Mouse (Mus musculus) liver, embryonic 15.5 days (tissue): ENCODE data around the gene Nsun2. TPM values are rescaled to one million over a fixed set of nuclear protein-coding genes. Genes with fewer than 3 reads are reported as not detected.

Experiments
- ATAC-seq: fragments of 200-750 bp; cut with Nextera tagmentation; 2 replicates; pipeline ENCODE4 v1.8.0; 2017; ENCODE audit warnings: moderate number of reproducible peaks, mild to moderate bottlenecking, moderate library complexity; ENCODE audit not compliant: insufficient read depth
- H3K27ac ChIP-seq: fragments of 300-500 bp; sonication (generic); replicated peaks from 2 replicates; pipeline ENCODE4 v1.5.1; 2015; ENCODE audit warnings: mild to moderate bottlenecking, inconsistent platforms
- H3K27me3 ChIP-seq: fragments of 300-500 bp; sonication (generic); 2 replicates; pipeline ENCODE4 v1.6.1; 2015; ENCODE audit warnings: mild to moderate bottlenecking, inconsistent platforms
- H3K36me3 ChIP-seq: fragments of 300-500 bp; sonication (generic); replicated peaks from 2 replicates; pipeline ENCODE4 v1.6.1; 2015; ENCODE audit warnings: moderate library complexity, mild to moderate bottlenecking, inconsistent platforms
- H3K4me1 ChIP-seq: fragments of 300-500 bp; sonication (generic); replicated peaks from 2 replicates; pipeline ENCODE4 v1.6.1; 2015; ENCODE audit warnings: inconsistent platforms
- H3K4me2 ChIP-seq: fragments of 300-500 bp; sonication (generic); 2 replicates; pipeline ENCODE4 v1.6.1; 2015; ENCODE audit warnings: moderate library complexity, mild to moderate bottlenecking, inconsistent platforms
- H3K4me3 ChIP-seq: fragments of 300-500 bp; sonication (generic); replicated peaks from 2 replicates; pipeline ENCODE4 v1.5.1; 2015; ENCODE audit warnings: mild to moderate bottlenecking, inconsistent platforms
- H3K9ac ChIP-seq: fragments of 300-500 bp; sonication (generic); 2 replicates; pipeline ENCODE4 v1.6.1; 2015; ENCODE audit warnings: moderate library complexity, mild to moderate bottlenecking, inconsistent platforms
- H3K9me3 ChIP-seq: fragments of 300-500 bp; sonication (generic); replicated peaks from 2 replicates; pipeline ENCODE4 v1.6.1; 2016; ENCODE audit warnings: inconsistent platforms
- WGBS: fragments of 180-500 bp; shearing (Covaris S2); methylation state at CpG from one replicate; pipeline ENCODE4 v1.1.7; 2015; ENCODE audit warnings: mixed read lengths; ENCODE audit not compliant: insufficient replicate concordance; 5-methylcytosine and 5-hydroxymethylcytosine counted together
- polyA plus RNA-seq: library from polyadenylated mRNA; unstranded; fragments of >200 nt; fragmentation: Nextera tagmentation; extraction: Ambion mirVana; gene quantifications from 2 replicates; pipeline ENCODE4 v1.2.1, GENCODE M21; 2015

Gene Nsun2
- polyA plus RNA-seq, 1 experiment from 2014 or later, result 84.3 TPM

GRCm38 (mm10) chr13:69636816-69637215 lies 103.3 kb downstream of the Nsun2 start:
- H3K27me3 ChIP-seq, result no peaks in the 10 kb centered on the region
- no peak overlapping the region for H3K9ac ChIP-seq
- WGBS, result 67% methylated on average over 6 of the region's 6 CpGs
- ATAC-seq, result no peak
- peaks cover 75% of the 10 kb centered on the region for H3K36me3 ChIP-seq
- no peak overlapping the region for H3K4me3 ChIP-seq
- no peak overlapping the region for H3K4me2 ChIP-seq
- no peak overlapping the region for H3K27ac ChIP-seq
- H3K9me3 ChIP-seq, result no peaks in the 10 kb centered on the region
- peaks cover 6% of the 10 kb centered on the region; the same call in 1 of the 2 replicates for H3K4me1 ChIP-seq

- no peak for ATAC-seq
- H3K27me3 ChIP-seq, result no peaks in the 10 kb centered on the region
- WGBS, result 75% methylated on average over 9 of the region's 9 CpGs
- H3K4me1 ChIP-seq, result peaks cover 6% of the 10 kb centered on the region; the same call in 1 of the 2 replicates
- peaks cover 67% of the 10 kb centered on the region for H3K36me3 ChIP-seq
- H3K4me3 ChIP-seq, result no peak overlapping the region
- H3K9ac ChIP-seq, result no peak overlapping the region
- H3K27ac ChIP-seq, result no peak overlapping the region
- no peak overlapping the region for H3K4me2 ChIP-seq
- no peaks in the 10 kb centered on the region for H3K9me3 ChIP-seq
Measured at GRCm38 (mm10) chr13:69637657-69638056, 104.1 kb downstream of the Nsun2 start.

GRCm38 (mm10) chr13:69638108-69638626 lies 104.6 kb downstream of the Nsun2 start:
- peaks cover 62% of the 10 kb centered on the region for H3K36me3 ChIP-seq
- H3K4me3 ChIP-seq, result no peak overlapping the region
- ATAC-seq, result peak; percentile 41; the same call in 1 of the 2 replicates
- no peak overlapping the region for H3K27ac ChIP-seq
- no peaks in the 10 kb centered on the region for H3K27me3 ChIP-seq
- H3K4me1 ChIP-seq, result peaks cover 6% of the 10 kb centered on the region; the same call in 1 of the 2 replicates
- H3K9ac ChIP-seq, result no peak overlapping the region
- no peak overlapping the region for H3K4me2 ChIP-seq
- 63% methylated on average over 6 of the region's 6 CpGs for WGBS
- no peaks in the 10 kb centered on the region for H3K9me3 ChIP-seq

- Histone ChIP-seq H3K9ac (no peak overlapping the region), H3K4me3 (no peak overlapping the region), H3K4me2 (no peak overlapping the region), H3K27ac (no peak overlapping the region), H3K9me3 (no peaks in the 10 kb centered on the region), H3K4me1 (peaks cover 8% of the 10 kb centered on the region; the same call in 1 of the 2 replicates), H3K27me3 (no peaks in the 10 kb centered on the region), H3K36me3 (peaks cover 51% of the 10 kb centered on the region)
- ATAC-seq, result no peak
- 71% methylated on average over 5 of the region's 5 CpGs for WGBS
Measured at GRCm38 (mm10) chr13:69639251-69639650, 105.7 kb downstream of the Nsun2 start.

GRCm38 (mm10) chr13:69640126-69640525 lies 106.6 kb downstream of the Nsun2 start:
- H3K4me3 ChIP-seq, result no peak overlapping the region
- H3K36me3 ChIP-seq, result peaks cover 42% of the 10 kb centered on the region
- peaks cover 9% of the 10 kb centered on the region; the same call in 1 of the 2 replicates for H3K4me1 ChIP-seq
- H3K27ac ChIP-seq, result no peak overlapping the region
- H3K9ac ChIP-seq, result no peak overlapping the region
- no peak overlapping the region for H3K4me2 ChIP-seq
- no peaks in the 10 kb centered on the region for H3K9me3 ChIP-seq
- ATAC-seq, result no peak
- 74% methylated on average over 4 of the region's 4 CpGs for WGBS
- no peaks in the 10 kb centered on the region for H3K27me3 ChIP-seq

GRCm38 (mm10) chr13:69640541-69640940 lies 107.0 kb downstream of the Nsun2 start:
- no peaks in the 10 kb centered on the region for H3K9me3 ChIP-seq
- no peaks in the 10 kb centered on the region for H3K27me3 ChIP-seq
- peaks cover 9% of the 10 kb centered on the region; the same call in 1 of the 2 replicates for H3K4me1 ChIP-seq
- no peak overlapping the region for H3K4me3 ChIP-seq
- no peak overlapping the region for H3K9ac ChIP-seq
- H3K4me2 ChIP-seq, result no peak overlapping the region
- ATAC-seq, result no peak
- WGBS, result 73% methylated on average over 4 of the region's 4 CpGs
- H3K36me3 ChIP-seq, result peaks cover 38% of the 10 kb centered on the region
- no peak overlapping the region for H3K27ac ChIP-seq

GRCm38 (mm10) chr13:69641017-69641416 lies 107.5 kb downstream of the Nsun2 start:
- H3K4me1 ChIP-seq, result peaks cover 9% of the 10 kb centered on the region; the same call in 1 of the 2 replicates
- H3K9me3 ChIP-seq, result no peaks in the 10 kb centered on the region
- H3K4me3 ChIP-seq, result no peak overlapping the region
- H3K4me2 ChIP-seq, result no peak overlapping the region
- H3K27me3 ChIP-seq, result no peaks in the 10 kb centered on the region
- H3K36me3 ChIP-seq, result peaks cover 34% of the 10 kb centered on the region; the same call in 1 of the 2 replicates
- 57% methylated on average over 3 of the region's 3 CpGs for WGBS
- no peak overlapping the region for H3K9ac ChIP-seq
- no peak for ATAC-seq
- no peak overlapping the region for H3K27ac ChIP-seq

GRCm38 (mm10) chr13:69642656-69643216 lies 109.2 kb downstream of the Nsun2 start:
- Histone ChIP-seq H3K27ac (no peak overlapping the region), H3K27me3 (no peaks in the 10 kb centered on the region), H3K4me3 (no peak overlapping the region), H3K4me1 (peaks cover 6% of the 10 kb centered on the region; the same call in 1 of the 2 replicates), H3K4me2 (no peak overlapping the region), H3K36me3 (peaks cover 24% of the 10 kb centered on the region; the same call in 1 of the 2 replicates), H3K9me3 (no peaks in the 10 kb centered on the region), H3K9ac (no peak overlapping the region)
- ATAC-seq, result no peak
- 50% methylated on average over 5 of the region's 5 CpGs for WGBS

GRCm38 (mm10) chr13:69643937-69644336 lies 110.4 kb downstream of the Nsun2 start:
- H3K4me2 ChIP-seq, result no peak overlapping the region
- H3K27me3 ChIP-seq, result no peaks in the 10 kb centered on the region
- no peak overlapping the region for H3K27ac ChIP-seq
- H3K4me1 ChIP-seq, result 0 out of 2 replicates have a peak, but pooled peaks cover 3% of the 10 kb centered on the region
- H3K36me3 ChIP-seq, result peaks cover 14% of the 10 kb centered on the region; the same call in 1 of the 2 replicates
- no peaks in the 10 kb centered on the region for H3K9me3 ChIP-seq
- H3K4me3 ChIP-seq, result no peak overlapping the region
- no peak overlapping the region for H3K9ac ChIP-seq
- 67% methylated on average over 2 of the region's 2 CpGs for WGBS
- no peak for ATAC-seq

- peak; percentile 53; the same call in 1 of the 2 replicates for ATAC-seq
- Histone ChIP-seq H3K4me2 (no peak overlapping the region; the same call in 1 of the 2 replicates), H3K4me1 (0 out of 2 replicates have a peak, but pooled peaks cover 3% of the 10 kb centered on the region), H3K36me3 (peaks cover 8% of the 10 kb centered on the region; the same call in 1 of the 2 replicates), H3K27ac (no peak overlapping the region), H3K27me3 (no peaks in the 10 kb centered on the region), H3K9ac (no peak overlapping the region), H3K4me3 (no peak overlapping the region), H3K9me3 (no peaks in the 10 kb centered on the region)
- WGBS, result 58% methylated on average over 13 of the region's 13 CpGs
Measured at GRCm38 (mm10) chr13:69644427-69645166, 111.1 kb downstream of the Nsun2 start.
